Mouse (Mus musculus): ENCODE data around the gene Olfr205.
"Not testable (repeated sequence)": the region's sequence is repeated elsewhere in the genome, so short reads cannot be mapped to it uniquely, and the experiment has no call there.

Gene Olfr205

DNA sequence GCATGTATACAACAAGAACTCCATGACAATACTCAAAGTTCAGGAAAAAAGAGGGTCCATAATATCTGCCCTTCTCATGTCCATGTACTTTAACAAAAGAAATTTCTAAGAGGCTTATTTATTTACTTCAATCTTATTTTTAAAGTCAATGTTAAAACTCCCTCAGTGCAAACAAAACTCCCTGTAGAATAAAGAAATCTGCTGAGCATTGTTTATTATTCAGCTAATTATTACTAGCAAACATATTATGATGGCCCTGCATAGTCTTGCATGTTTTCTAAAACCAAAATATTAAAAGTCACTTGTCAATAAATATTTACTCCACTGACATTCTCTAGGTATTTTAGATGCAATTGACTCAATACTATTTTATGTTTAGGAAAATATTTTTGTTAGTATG, at the start of gene Olfr205:
Olfr205 (minus strand) TSS at position 101 of the 400 bp plus-strand sequence.
- no peak for DNase-seq (ENCODE audit: extremely low spot score)

DNA sequence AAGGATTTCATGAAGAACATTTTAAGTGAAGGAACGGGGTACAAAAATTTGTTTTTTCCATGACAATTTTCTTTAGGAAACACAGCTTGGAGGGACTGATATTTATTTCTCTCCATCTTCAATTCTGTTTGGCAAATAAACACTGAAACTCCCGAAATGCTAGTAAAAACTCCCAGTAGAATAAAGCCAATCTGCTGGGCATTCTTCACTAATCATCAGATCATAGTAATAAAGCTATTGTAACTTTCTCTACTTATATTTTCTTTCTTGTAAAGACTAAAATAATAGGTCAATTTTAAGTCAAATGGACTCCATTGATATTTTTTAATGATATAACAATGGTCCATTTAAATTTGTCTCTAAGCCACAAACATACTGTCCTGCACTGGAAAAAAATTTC, 33.0 kb upstream of the Olfr205 start, which contains the start of gene Olfr209:
Olfr209 (minus strand) TSS at position 101 of the 400 bp plus-strand sequence.
- DNase-seq (ENCODE audit: extremely low spot score): no peak

DNA sequence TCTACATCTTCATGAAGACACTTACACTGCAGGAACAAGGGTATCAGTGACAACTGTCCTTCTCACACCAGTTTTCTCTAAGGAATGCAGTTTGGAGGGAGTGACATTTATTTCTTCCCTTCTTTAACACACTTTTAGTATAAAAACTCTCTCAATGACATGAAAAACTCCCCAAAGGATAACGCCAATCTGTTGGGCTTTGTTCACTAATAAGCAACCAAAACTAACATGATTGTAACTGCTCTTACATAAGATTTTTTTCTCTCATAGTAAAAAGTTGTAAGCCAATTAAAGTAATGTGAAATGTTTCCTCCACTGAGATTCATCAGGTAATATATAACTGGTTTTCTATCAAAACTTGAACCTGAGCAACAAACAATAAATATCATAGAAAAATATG, 18.2 kb upstream of the Olfr205 start, which contains the start of gene Olfr206:
Olfr206 (minus strand) TSS at position 101 of the 400 bp plus-strand sequence.
- no peak for DNase-seq (ENCODE audit: extremely low spot score)

DNA sequence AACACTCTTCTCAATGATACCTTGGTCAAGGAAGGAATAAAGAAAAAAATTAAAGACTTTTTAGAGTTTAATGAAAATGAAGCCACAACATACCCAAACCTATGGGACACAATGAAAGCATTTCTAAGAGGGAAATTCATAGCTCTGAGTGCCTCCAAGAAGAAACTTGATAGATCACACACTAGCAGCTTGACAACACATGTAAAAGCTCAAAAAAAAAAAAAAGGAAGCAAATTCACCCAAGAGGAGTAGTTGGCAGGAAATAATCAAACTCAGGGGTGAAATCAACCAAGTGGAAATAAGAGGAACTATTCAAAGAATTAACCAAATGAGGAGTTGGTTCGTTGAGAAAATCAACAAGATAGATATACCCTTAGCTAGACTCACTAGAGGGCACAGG, 7.7 kb downstream of the Olfr205 start:
- not testable (repeated sequence) for DNase-seq (ENCODE audit: extremely low spot score)

DNA sequence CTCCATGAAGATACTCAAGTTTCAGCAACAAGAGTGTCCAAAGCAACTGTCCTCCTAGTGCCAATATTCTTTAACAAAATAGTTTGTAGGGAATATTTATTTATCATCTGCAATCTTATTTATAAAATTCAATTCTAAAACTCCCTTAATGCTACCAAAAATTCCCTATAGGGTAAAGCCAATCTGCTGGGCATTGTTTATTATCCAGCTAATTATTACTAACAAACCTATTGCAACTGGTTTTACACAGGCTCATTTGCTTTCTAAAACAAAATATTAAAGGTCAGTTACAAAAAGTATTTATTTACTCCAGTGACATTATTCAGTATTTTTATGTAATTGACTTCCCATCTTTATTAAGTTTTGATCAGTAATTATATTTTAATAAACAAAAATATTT, 12.8 kb downstream of the Olfr205 start, which contains the start of gene Olfr204:
Olfr204 (minus strand) TSS at position 101 of the 400 bp plus-strand sequence.
- DNase-seq (ENCODE audit: extremely low spot score): no peak

DNA sequence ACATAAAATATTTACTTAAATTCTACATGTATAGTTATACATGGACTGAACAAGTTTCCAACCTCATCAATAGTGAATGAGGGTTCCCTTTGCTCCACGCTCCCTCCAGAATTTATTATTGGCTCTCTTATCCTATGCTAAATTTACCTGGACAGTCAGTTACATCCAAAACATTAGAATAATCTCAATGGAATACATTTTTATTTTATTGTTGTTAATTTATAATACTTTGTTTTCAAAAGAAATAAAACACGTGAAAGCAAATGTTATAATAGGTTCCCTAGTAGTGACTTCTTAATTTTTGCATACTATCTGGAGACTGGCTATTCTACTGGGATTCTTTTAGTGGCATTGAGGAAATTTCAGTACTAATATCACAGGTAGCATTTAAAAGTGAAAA, 32.4 kb downstream of the Olfr205 start, which contains the start of gene Olfr203:
Olfr203 (plus strand) TSS at position 301 of the 400 bp plus-strand sequence.
- no peak for DNase-seq (ENCODE audit: extremely low spot score)

DNA sequence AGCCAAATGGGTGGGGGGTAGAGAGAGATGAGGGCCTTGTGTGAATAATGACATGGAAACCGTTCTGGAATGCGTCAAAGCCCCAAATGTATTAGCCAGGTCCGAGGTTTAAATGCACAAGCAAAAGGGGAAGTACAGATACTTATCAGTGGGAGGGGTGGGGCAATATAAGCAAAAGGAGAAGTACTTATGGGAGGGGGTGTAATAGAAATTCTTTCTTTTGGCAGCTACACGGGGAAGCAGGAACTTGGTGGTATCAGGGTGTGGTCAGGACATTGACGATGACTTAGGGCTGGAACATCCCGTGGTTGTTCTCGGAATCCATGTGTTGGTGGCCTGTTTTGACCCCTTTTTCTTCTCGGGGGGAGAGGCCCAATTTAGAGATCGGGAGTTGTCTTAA, 43.4 kb downstream of the Olfr205 start:
- DNase-seq (ENCODE audit: extremely low spot score): not testable (repeated sequence)

DNA sequence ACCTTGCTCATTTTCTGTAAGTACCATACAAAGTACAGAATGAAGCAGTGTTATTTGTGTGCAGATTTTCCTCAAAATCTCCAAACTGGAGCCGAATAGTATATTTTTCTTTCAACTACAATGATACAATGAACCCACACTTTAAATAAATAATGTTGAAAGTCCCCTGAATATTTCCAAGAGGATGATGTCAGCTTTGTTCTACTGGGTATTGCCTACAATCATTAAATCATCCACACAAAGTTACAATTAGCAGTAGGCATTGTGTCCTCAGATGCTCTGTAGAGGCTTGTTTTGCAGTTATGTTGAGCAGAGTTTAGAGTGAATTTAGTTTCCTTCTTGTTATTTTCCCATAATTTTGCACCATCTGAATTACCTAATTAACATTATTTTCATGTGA, 44.2 kb downstream of the Olfr205 start, which contains the start of gene Olfr202:
Olfr202 (minus strand) TSS at position 101 of the 400 bp plus-strand sequence.
- no peak for DNase-seq (ENCODE audit: extremely low spot score)

DNA sequence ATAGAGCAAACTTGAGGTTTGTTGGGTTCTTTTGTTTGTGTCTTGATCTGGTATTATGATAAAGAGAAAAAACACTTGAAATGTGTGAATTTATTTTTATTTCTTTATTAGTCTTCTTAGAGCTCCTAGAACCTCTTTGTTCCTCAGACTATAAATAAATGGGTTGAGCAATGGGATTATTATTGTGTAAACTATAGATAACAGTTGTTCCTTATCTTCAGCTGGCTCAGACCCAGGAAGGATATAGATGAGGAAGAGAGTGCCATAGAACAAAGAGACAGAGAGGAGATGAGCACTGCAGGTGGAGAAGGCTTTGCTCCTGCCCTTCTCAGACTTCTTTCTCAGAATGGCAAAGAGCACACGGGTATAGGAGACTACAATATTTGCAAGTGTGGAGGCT, 47.5 kb downstream of the Olfr205 start:
- DNase-seq (ENCODE audit: extremely low spot score): no peak

DNA sequence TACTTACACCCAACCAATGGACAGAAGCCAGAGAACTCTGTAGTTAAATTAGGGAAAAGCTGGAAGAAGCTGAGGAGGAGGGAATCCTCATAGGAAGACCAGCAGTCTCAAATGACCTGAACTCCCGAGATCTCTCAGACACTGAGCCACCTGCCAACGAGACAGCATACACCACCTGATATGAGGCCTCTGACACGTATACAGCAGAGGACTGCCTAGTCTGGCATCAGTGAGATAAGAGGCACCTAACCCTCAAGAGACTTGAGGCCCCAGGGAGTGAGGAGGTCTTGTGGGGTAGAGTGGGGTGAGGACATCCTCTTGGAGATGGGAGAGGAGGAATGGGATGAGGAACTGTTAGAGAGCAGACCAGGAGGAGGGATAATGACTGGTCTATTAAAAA, 50.4 kb downstream of the Olfr205 start:
- no peak for DNase-seq (ENCODE audit: extremely low spot score)

All from embryo, embryonic 9.5 days (tissue).